Mouse (Mus musculus) E14TG2a.4 (cell line): Measurements from ENCODE around the gene Mtnr1a.

Source experiments
- CTCF ChIP-seq: conservative IDR thresholded peaks from 2 replicates; pipeline ENCODE4 v1.5.1; 2014; ENCODE audit warnings: low read length
- NANOG ChIP-seq: IDR thresholded peaks from 2 replicates; pipeline ENCODE4 v1.6.1; 2014; ENCODE audit warnings: borderline replicate concordance, low read length, mixed read lengths
- POU5F1 ChIP-seq: IDR thresholded peaks from 2 replicates; pipeline ENCODE4 v1.6.1; 2014; ENCODE audit warnings: low read length, borderline replicate concordance

GRCm38 (mm10) chr8:45044160-45044559 lies 24.8 kb upstream of the Mtnr1a start:
- no peak for TF ChIP-seq CTCF
- no peak for TF ChIP-seq POU5F1
- TF ChIP-seq NANOG = no peak
